Mouse (Mus musculus) left cerebral cortex, adult 11 months (tissue): Measurements from ENCODE around the gene Chrna10.
A peak's percentile ranks its signal among the peaks of the same experiment; 100 is the strongest.

Experiments used
- DNase-seq: peaks from one replicate; pipeline ENCODE4 v3.0.0; 2022; ENCODE audit warnings: low spot score

The Chrna10 gene

GRCm38 (mm10) chr7:102081784-102082183 is 34.8 kb downstream of the Chrna10 start:
- no peak for DNase-seq

- no peak for DNase-seq
Observed at GRCm38 (mm10) chr7:102080311-102080710, 36.3 kb downstream of the Chrna10 start.

- DNase-seq = no peak
Observed at GRCm38 (mm10) chr7:102078517-102078916, 38.1 kb downstream of the Chrna10 start.

- no peak for DNase-seq
Observed at GRCm38 (mm10) chr7:102076714-102077296, 39.8 kb downstream of the Chrna10 start.

- no peak for DNase-seq
Observed at GRCm38 (mm10) chr7:102066363-102066762, 50.3 kb downstream of the Chrna10 start.

GRCm38 (mm10) chr7:102065046-102065891 is 51.4 kb downstream of the Chrna10 start, which contains the start of the genes Rnf121, Xndc1 and Xntrpc:
TSS of gene Rnf121 (minus strand) at chr7:102065469.
TSS of gene Xndc1 (plus strand) at chr7:102065511.
TSS of gene Xntrpc (plus strand) at chr7:102065713.
- peak; percentile 86 for DNase-seq

GRCm38 (mm10) chr7:102064655-102065045 is 52.0 kb downstream of the Chrna10 start:
- no peak for DNase-seq

- no peak for DNase-seq
Observed at GRCm38 (mm10) chr7:102063891-102064290, 52.7 kb downstream of the Chrna10 start.

GRCm38 (mm10) chr7:102062203-102062602 is 54.4 kb downstream of the Chrna10 start:
- no peak for DNase-seq

GRCm38 (mm10) chr7:102061353-102061752 is 55.3 kb downstream of the Chrna10 start:
- no peak for DNase-seq
